Mouse (Mus musculus) frontal cortex, postnatal 25 days (tissue): Measurements from ENCODE around the gene Vmn2r99.

Source experiments
- DNase-seq, 2 experiments: peaks; one replicate each; pipeline ENCODE4 v3.0.0; 2022; ENCODE audit warnings: low spot score in 2 of 2

Vmn2r99 gene

DNA sequence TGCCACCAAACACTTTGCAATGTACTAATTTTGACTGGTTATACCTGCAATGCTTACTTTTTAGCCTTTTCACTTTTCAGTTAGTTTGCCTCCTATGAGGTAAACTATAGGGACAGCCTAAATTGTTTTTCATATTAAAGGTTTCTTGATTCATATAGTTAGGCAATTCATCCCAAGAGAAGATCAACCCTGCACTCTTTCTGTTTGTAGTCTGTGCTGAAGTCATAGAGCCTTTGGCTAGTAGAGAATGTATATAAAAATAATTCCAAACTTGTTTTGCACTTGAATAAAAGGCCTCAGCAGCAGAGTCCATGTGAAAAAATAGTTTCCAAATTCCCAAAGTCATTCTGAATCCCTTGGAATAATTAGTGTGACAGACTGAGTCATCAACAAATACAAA, at the start of gene Vmn2r99:
Gene Vmn2r99, plus strand, starts transcription at position 301 of the 400 bp plus-strand sequence.
- DNase-seq: no peak

DNA sequence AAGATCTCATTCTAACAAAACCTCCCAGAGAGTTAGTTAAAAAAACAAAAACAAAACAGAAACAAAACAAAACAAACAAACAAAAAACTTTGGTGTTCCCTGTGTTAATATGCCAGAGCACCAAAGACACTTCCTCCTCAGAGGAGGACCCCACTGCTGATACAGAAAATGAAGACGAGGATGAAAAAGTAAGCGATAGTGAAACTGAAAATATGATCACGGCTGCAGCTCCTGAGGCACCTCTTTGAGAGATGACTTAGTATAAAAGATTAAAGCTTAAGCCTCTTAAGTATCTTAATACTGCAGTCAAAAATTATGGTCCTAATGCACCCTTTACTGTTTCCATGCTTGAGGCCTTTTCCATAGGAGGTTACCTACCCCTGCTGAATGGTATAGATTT, 75.9 kb downstream of the Vmn2r99 start:
- no peak for DNase-seq

- DNase-seq: no peak
Observed at GRCm38 (mm10) chr17:19444932-19445331, 83.2 kb downstream of the Vmn2r99 start.
